Mouse (Mus musculus): ENCODE measurements around the gene Psg20.
"Not testable (repeated sequence)": the region's sequence is repeated elsewhere in the genome, so short reads cannot be mapped to it uniquely, and the experiment has no call there.

Psg20 gene

DNA sequence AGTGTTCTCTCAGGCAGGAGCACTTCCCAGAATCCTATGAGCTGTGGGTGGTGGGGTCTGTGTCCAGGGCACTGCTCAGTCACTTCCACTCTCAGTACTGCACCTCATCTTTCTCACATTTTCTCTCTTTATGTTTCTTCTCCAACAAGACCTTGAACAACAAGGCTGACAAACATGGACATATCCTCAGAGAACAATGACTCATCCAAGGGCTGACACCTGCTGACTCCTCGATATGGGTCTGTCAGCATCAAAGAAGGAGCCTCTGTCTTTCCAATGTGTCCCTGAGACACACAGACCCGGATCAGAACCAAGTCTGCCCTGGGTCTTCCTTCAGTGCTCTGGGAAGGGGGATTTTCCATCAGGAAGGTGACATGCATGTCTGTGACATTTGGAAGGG lies at the start of gene Psg20:
TSS of gene Psg20 (minus strand) at position 101 of the 400 bp plus-strand sequence.
- no peak for DNase-seq (ENCODE audit: low spot score)

DNA sequence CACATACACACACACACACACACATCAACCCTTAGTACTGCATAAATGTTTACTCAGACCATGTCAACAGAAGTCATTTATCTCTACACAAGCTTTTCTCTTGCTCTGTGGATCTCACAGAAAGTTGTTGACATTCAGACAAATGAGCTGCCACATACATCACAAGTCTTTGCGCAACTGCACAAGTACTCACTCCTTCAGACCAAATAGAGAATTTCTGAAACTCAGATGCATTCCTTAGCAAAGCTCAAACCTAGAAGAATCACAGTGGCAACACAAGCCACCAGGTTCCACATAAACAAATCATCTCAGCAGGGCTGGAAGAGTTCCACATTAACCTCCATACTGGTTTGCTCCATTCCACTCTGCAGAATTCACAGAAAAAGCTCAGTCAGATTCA lies 48.5 kb upstream of the Psg20 start:
- no peak for DNase-seq (ENCODE audit: low spot score)

DNA sequence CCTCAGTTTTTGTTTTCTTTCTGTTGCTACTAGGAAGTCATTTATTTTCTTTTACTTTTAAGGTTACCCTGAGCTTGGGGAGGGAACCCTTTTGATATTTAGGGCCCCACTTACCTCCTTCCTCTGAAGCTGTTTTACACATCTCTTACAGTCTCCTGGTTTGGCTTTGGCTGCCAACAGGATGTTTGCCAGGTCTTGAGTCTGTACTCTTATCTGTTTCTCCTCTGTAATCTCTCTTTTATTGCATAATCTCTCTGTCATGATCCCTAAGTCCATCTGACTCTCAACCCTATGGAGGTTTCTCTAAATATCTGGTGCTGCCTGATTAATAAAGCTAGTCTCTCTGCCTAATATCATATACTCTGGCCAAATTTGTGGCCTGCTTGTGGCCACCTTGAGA lies 47.1 kb upstream of the Psg20 start:
- no peak for DNase-seq (ENCODE audit: low spot score)

DNA sequence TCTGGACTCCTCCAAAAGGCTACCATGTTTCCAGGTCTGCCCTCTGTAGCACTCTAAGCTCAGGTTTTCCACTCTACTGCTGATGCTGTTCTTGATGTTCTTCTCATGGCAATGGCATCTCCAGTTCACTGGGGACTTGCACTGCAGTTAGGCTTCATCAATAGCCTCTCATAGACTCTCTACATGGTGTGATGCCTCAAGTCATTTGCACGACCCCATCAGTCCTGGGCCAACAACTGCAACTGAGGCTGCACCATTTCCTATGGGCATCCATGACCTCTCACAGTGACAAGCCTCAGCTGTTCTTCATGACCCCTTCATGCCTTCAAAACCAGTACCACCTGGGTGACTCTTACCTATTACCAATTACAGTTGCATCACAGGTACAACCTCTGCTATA lies 42.4 kb upstream of the Psg20 start:
- no peak for DNase-seq (ENCODE audit: low spot score)

DNA sequence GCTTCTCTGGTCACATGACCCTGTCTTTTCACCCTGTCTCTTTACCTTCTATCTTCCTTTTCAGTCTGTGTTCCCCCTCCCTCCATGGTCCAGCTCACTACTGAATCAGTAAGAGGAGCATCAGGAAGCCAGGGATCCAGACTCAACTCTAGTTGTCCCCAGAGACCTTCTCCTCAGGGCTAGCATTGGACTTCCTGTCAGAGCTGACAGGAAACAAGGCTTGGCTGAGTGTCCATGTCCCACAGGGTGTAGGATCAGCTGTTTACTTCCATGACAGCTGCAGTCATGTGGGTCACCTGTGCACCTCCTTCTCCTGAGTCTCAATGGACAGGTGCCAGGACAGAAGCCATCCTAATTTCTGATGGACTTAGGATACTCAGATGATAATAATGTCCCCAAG lies 39.9 kb upstream of the Psg20 start:
- not testable (repeated sequence) for DNase-seq (ENCODE audit: low spot score)

DNA sequence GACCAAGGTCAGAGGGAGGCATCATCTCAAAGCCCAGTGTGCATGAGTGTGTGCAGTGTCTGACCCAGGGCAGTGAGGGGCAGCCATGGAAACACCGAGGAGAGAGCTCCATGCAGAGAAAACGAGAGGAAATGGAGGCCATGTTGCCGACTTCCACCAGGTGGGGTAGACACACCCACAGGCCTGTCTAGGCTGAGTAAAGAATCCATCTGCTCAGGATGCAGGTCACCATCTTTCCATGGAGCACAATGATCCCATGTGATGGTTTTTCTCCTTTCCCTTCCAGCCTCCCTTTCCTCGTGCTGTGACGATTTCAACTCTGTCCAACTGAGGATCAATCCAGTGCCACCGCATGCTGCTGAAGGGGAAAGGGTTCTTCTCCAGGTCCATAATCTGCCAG lies 38.0 kb upstream of the Psg20 start:
- no peak for DNase-seq (ENCODE audit: low spot score)

DNA sequence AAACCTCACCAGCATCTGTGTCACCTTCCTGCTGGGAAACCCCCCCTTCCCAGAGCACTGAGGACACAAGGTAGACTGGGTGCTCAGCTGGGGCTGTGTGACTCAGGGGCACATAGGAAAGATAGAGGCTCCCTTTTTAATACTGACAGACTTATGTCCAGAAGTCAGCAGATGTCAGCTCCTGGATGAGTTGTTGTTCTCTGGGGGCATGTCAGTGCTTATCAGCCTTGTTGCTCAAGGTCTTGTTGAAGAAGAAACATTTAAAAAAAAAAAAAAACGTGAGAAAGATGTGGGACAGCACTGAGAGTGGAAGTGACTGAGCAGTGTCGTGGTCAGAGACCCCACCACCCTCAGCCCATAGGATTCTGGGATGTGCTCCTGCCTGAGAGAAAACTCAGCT lies 31.8 kb upstream of the Psg20 start, which contains the start of gene Psg22:
TSS of gene Psg22 (plus strand) at position 301 of the 400 bp plus-strand sequence.
- no peak for DNase-seq (ENCODE audit: low spot score)

DNA sequence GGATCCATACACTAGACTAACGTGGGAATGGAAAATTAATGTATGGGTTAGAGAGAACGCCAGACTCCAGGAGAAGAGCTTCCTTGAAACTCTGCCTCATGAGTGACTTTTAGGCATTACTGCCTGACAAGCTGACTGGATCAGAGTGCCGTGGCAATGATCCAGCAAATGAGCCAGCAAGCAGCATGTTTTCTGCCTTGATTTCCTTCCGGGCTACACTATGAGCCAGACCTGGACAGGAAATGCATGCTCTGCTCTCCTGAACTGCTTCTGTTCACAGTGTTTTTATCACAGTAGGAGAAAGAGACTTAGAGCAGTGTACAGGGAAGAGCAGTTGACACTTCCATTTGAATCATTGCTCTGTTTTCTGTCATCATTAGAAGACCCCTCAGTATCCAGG lies 29.6 kb upstream of the Psg20 start:
- no peak for DNase-seq (ENCODE audit: low spot score)

DNA sequence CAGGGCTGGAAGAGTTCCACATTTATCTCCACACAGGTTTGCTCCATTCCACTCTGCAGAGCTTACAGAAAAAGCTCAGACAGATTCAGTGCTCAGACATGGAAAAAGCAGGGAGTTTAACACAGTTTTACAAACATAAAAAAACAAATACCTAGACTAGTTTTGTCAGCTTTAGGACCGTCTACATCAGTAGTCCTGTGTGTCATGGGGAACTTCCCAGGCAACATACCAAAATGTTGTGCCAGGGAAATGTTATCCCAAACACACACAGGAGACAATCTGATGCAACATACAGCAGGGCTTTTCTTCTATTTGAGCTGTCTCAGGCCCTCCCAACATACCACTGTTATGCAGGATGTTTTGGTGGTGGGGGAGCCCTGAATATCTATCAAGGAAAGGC lies 24.9 kb upstream of the Psg20 start:
- DNase-seq (ENCODE audit: low spot score): no peak

DNA sequence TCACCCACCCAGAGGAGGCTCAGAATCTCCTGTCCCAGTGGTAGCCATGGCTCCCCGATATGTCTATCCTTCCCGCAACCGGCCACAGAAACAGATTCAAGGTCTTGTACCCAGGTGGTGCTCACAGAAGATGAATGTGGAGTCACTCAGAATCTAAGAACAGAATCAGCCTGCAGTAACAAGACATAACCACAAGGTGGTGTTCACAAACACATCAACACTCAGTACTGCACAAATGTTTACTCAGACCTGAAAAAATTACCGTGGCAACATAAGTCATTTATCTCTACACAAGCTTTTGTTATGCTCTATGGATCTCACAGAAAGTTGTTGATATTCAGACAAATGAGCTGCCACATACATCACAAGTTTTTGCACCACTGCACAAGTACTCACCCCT lies 24.3 kb upstream of the Psg20 start:
- not testable (repeated sequence) for DNase-seq (ENCODE audit: low spot score)

DNA sequence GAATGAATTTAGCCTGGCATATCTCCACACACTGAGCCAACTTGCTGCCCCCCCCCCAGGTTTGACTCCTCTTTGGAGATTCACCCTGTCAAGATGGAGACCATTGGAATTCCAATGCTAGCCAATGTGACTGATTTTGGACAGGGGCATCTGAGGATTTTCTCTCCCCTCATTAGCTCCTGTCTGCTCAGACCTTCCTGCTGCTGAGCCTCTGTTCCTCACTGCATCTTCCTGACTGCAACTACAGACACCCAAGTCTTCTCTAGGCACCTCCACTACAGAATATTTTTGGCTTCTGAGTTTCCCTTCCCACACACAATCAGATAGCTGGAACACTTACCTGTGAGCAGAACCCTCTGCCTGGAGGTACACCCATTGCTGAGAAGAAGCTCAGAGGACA lies 399 bp downstream of the Psg20 start:
- DNase-seq (ENCODE audit: low spot score): no peak

DNA sequence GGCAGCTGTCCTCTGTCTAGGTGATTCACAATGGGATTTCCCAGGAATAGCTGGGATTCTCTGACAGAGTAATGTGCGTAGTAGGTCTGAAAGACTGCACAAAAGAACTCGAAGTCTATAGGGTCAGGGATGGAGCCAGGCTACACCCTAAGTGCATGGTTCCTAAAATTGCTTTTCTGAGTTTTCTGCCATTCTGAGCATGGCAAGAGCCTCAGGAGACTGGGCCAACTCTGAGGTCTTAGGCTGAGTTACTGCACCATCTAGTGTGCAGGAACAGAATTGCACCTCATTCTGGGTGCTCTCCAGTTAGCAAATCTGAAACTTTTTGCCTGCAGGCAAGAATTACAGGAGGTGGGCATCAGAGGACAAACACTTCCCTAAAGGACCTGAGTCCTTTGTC lies 6.2 kb downstream of the Psg20 start:
- peak; percentile 16 for DNase-seq (ENCODE audit: low spot score)

DNA sequence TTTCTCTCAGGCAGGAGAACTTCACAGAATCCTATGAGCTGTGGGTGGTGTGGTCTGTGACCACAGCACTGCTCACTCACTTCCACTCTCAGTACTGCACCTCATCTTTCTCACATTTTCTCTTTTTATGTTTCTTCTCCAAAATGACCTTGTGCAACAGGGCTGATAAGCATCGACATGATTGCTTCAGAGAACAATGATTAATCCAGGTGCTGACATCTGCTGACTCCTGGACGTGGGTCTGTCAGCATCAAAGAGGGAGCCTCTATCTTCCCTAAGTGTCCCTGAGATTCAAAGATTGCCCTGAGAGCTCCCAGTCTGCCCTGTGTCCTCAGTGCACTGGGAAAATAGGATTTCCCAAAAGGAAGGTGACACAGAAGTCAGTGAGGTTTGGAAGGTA lies 29.4 kb downstream of the Psg20 start, which contains the start of gene Psg21:
TSS of gene Psg21 (minus strand) at position 101 of the 400 bp plus-strand sequence.
- not testable (repeated sequence) for DNase-seq (ENCODE audit: low spot score)

DNA sequence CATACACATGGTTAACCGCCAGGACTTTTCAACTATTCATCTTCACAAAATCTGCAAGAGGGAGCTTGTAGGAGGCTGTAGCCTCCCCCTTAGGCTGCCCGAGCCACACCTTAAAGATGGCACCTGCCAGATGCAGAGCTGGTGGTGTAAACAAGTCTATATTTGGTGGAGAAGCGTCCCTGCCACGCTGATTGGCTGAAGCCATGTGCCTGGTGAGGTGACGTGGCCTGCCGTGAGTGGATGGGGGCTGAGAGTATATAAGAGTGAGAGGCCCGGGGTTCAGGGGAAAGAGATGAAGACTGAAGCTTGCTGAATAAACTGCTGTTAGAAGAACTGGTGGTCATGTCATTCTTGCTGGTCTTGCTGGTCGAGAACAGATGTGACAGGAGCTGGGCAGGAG lies 59.1 kb downstream of the Psg20 start:
- not testable (repeated sequence) for DNase-seq (ENCODE audit: low spot score)

All from MN1 (cell line).